Mouse (Mus musculus) cerebellum, adult 2 months (tissue): Measurements from ENCODE around the gene Ret.

ENCODE experiments used
- CTCF ChIP-seq: fragments of 200-500 bp; IDR thresholded peaks from 2 replicates; pipeline ENCODE4 v1.5.1; 2011; ENCODE audit warnings: low read depth, mild to moderate bottlenecking, control low read depth, low read length, moderate library complexity, borderline replicate concordance; ENCODE audit not compliant: insufficient read depth
- POLR2A ChIP-seq: fragments of 200-500 bp; IDR thresholded peaks from 2 replicates; pipeline ENCODE4 v1.6.1; 2011; ENCODE audit warnings: low read length, control low read depth, borderline replicate concordance; ENCODE audit not compliant: insufficient read depth

DNA sequence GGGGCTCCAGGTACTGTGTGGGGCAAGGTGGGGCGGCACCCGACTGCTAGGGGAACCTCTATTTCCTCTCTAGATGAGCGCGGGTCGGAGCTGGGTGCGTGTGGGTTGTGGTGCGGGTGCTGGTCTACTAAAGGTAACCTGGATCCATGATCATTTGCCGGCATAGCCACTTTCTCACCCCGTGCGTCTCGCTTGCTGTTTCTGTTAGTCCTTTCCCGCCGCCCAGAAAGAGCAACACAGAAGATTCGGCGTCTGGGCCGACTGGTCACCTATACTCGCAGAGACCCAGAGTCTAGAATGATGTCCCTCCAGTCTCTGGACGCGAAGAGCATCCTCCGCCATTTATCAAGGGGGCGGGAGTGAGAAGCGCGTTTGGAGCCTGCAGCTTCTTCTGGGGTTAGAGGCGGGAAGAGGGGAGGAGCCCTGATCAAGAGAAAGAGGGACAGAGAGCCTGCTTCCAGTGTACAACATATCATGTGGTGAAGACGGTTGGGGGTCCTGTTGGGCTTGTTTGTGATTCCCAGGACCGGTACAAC lies at the start of gene Ret:
- TF ChIP-seq CTCF: no peak
- no peak for TF ChIP-seq POLR2A
